Mouse (Mus musculus): ENCODE data around the gene Olfr1151.

Olfr1151 gene

GRCm38 (mm10) chr2:87855562-87855961 is at the start of gene Olfr1151:
TSS of gene Olfr1151 (plus strand) at chr2:87855862.
- DNase-seq: no peak

- no peak for DNase-seq
Measured at GRCm38 (mm10) chr2:87809522-87809921, 46.1 kb upstream of the Olfr1151 start, which contains the start of gene Olfr1145. TSS of gene Olfr1145 (plus strand) at chr2:87809822.

- no peak for DNase-seq
Measured at GRCm38 (mm10) chr2:87830233-87830632, 25.4 kb upstream of the Olfr1151 start, which contains the start of gene Olfr1148. TSS of gene Olfr1148 (plus strand) at chr2:87830533.

GRCm38 (mm10) chr2:87843693-87844092 is 12.0 kb upstream of the Olfr1151 start, which contains the start of gene Olfr1150-ps1:
TSS of gene Olfr1150-ps1 (plus strand) at chr2:87843993.
- DNase-seq: no peak

GRCm38 (mm10) chr2:87866192-87866591 is 10.5 kb downstream of the Olfr1151 start, which contains the start of gene Olfr1152:
TSS of gene Olfr1152 (plus strand) at chr2:87866492.
- no peak for DNase-seq

- DNase-seq: no peak
Measured at GRCm38 (mm10) chr2:87894662-87895061, 39.0 kb downstream of the Olfr1151 start, which contains the start of gene Olfr1153. TSS of gene Olfr1153 (plus strand) at chr2:87894962.

GRCm38 (mm10) chr2:87905066-87905465 is 49.4 kb downstream of the Olfr1151 start, which contains the start of gene Olfr1154:
TSS of gene Olfr1154 (minus strand) at chr2:87905166.
- DNase-seq: no peak
